21 mouse cellular contexts compared by ENCODE assay signal in the genomic region with DNA sequence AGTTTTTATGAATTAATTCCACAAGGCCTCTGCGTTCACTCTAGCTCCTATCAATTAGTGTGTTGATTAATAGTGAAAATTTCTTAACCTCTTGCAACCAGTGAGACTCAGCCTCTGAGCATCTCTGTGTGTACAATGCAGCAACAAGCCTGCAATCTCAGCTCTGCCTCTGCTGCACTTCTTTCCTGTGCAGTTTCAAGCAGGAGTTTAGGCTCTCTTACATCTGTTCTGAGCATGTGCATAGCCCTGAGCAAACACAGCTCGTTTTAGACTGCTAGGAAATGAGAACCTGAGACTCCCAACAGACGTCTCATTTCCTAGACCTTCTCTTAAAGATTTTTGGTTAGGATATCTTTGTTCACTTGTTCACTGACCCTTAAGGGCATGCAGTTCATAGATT.
"Had no signal": no experiment of that assay in that cellular context is flagged by ENCODE, and none has a peak within 500 bp of the region (broad histone marks: within the 10 kb centered on the region; RNA-seq: fewer than 3 reads in every experiment).

No protein-coding gene starts in this region.

- DNase-seq: kidney, adult 18-20 months; kidney, adult 9 months; kidney, postnatal 14 days; kidney, postnatal 4 days; layer of hippocampus, postnatal 36 days; liver, embryonic 13.5 days; lung, adult 2 months; lung, postnatal 14 days; lung, postnatal 4 days; right cerebral cortex, adult 18-20 months; right cerebral cortex, postnatal 14 days; right cerebral cortex, postnatal 4 days; thymus, adult 2 months; thymus, postnatal 14 days; thymus, postnatal 4 days had no signal

- H3K9me3 ChIP-seq: liver, embryonic 13.5 days; midbrain, embryonic 13.5 days; neural tube, embryonic 13.5 days had no signal

- H3K27ac ChIP-seq: left cerebral cortex, adult 2 months; liver, embryonic 13.5 days; midbrain, embryonic 13.5 days; neural tube, embryonic 13.5 days; stomach, postnatal 0 days had no signal

- H3K36me3 ChIP-seq: liver, embryonic 13.5 days had no signal

- H3K4me1 ChIP-seq: liver, embryonic 13.5 days had no signal

- H3K4me2 ChIP-seq: liver, embryonic 13.5 days; midbrain, embryonic 13.5 days; neural tube, embryonic 13.5 days had no signal

- ATAC-seq: midbrain, embryonic 16.5 days had no signal

- H3K4me3 ChIP-seq: left cerebral cortex, adult 2 months; liver, embryonic 13.5 days; midbrain, embryonic 13.5 days; myocyte; neural tube, embryonic 13.5 days had no signal

- H3K9ac ChIP-seq: liver, embryonic 13.5 days; midbrain, embryonic 13.5 days; neural tube, embryonic 13.5 days had no signal

- H3K27me3 ChIP-seq: liver, embryonic 13.5 days; midbrain, embryonic 13.5 days; neural tube, embryonic 13.5 days had no signal
